ENCODE assay signal across 8 mouse cellular contexts in genomic region chr12:8673121-8673973, GRCm38 (mm10). TPM values are rescaled to one million over a fixed set of nuclear protein-coding genes. Genes with fewer than 3 reads are reported as not detected.
DNase-seq lines count a peak whose midpoint lies in the region; ATAC-seq and TF ChIP-seq lines count a peak whose summit lies in the region.

No protein-coding gene starts in this region.

- no peaks in the 10 kb centered on the region for H3K27me3 ChIP-seq in kidney, embryonic 14.5 days (ENCODE audit: control insufficient read depth, insufficient read depth, low read length)
- no peaks in the 10 kb centered on the region for H3K27me3 ChIP-seq in forebrain, postnatal 0 days (ENCODE audit: insufficient read depth, low read length)

- no peak; the same call in 1 of the 2 replicates for TF ChIP-seq CTCF in forebrain, postnatal 0 days (IDR thresholded peaks at IDR 0.05; ENCODE audit: low read depth)

- 42% methylated on average over 17 of the region's 17 CpGs for WGBS in kidney, embryonic 14.5 days
- 29% methylated on average over 17 of the region's 17 CpGs for WGBS in forebrain, postnatal 0 days
- 41% methylated on average over 17 of the region's 17 CpGs for WGBS in macrophage (ENCODE audit: missing documents)

- H3K79me2 ChIP-seq in macrophage (ENCODE audit: inconsistent target) = peaks cover 38% of the 10 kb centered on the region

- H3K4me2 ChIP-seq in kidney, embryonic 14.5 days (replicated peaks; ENCODE audit: low read depth, low read length) = peak overlapping the region; percentile 55
- H3K4me2 ChIP-seq in forebrain, postnatal 0 days (ENCODE audit: low read depth) = peak overlapping the region; percentile 55

- peak overlapping the region; percentile 90 for H3K4me3 ChIP-seq in kidney, embryonic 14.5 days (ENCODE audit: low read length)
- H3K4me3 ChIP-seq in forebrain, postnatal 0 days (ENCODE audit: low read depth, low read length) = peak overlapping the region; percentile 97
- H3K4me3 ChIP-seq in macrophage (ENCODE audit: inconsistent target) = peak overlapping the region; percentile 36

- peak overlapping the region; percentile 100 for H3K9ac ChIP-seq in kidney, embryonic 14.5 days (ENCODE audit: low read depth, low read length)
- peak overlapping the region; percentile 98 for H3K9ac ChIP-seq in forebrain, postnatal 0 days

- H3K36me3 ChIP-seq in kidney, embryonic 14.5 days (ENCODE audit: control insufficient read depth, insufficient read depth, low read length) = no peaks in the 10 kb centered on the region
- no peaks in the 10 kb centered on the region for H3K36me3 ChIP-seq in forebrain, postnatal 0 days (ENCODE audit: insufficient read depth)
- no peaks in the 10 kb centered on the region for H3K36me3 ChIP-seq in macrophage (ENCODE audit: inconsistent target)

- DNase-seq in kidney, postnatal 36 days = no peak
- DNase-seq in MN1 (ENCODE audit: low spot score) = peak; percentile 69
- no peak for DNase-seq in forebrain, postnatal 0 days
- no peak for DNase-seq in right cerebral cortex, postnatal 25 days
- DNase-seq in urinary bladder, postnatal 25 days (ENCODE audit: low spot score) = no peak
- no peak for DNase-seq in adrenal gland, postnatal 14 days

- no peaks in the 10 kb centered on the region for H3K9me3 ChIP-seq in kidney, embryonic 14.5 days (ENCODE audit: control insufficient read depth, low read length)
- no peaks in the 10 kb centered on the region for H3K9me3 ChIP-seq in forebrain, postnatal 0 days (ENCODE audit: low read length)

- peaks cover 13% of the 10 kb centered on the region for H3K4me1 ChIP-seq in kidney, embryonic 14.5 days (ENCODE audit: control insufficient read depth, insufficient read depth, low read length)
- peaks cover 20% of the 10 kb centered on the region for H3K4me1 ChIP-seq in forebrain, postnatal 0 days (ENCODE audit: insufficient read depth)

- peak overlapping the region; percentile 97 for H3K27ac ChIP-seq in kidney, embryonic 14.5 days (ENCODE audit: low read depth, low read length)
- peak overlapping the region; percentile 99 for H3K27ac ChIP-seq in forebrain, postnatal 0 days (ENCODE audit: low read depth, low read length)
- peak overlapping the region; percentile 70 for H3K27ac ChIP-seq in macrophage

- ATAC-seq in kidney, embryonic 14.5 days (ENCODE audit: low FRiP score, low TSS enrichment) = no peak
- ATAC-seq in forebrain, postnatal 0 days = peak; percentile 69

RNA-seq across cellular contexts. Expression of gene Pum2, which starts 0.6 kb away (rescaled TPM):
- 62.8 and 71.9 TPM in 2 replicates for polyA plus RNA-seq in kidney, embryonic 14.5 days (2014; fragmentation: Nextera tagmentation; extraction: Ambion mirVana)
- 103 and 133 TPM in 2 replicates for total RNA-seq in forebrain, postnatal 0 days (2014; rRNA removed)
- 29.8 and 37.2 TPM in 2 replicates for polyA plus RNA-seq in forebrain, postnatal 0 days (2015; fragmentation: Nextera tagmentation; extraction: Ambion mirVana)
- total RNA-seq in macrophage (2018; cell fraction: chromatin; rRNA removed) = 100 to 1,000 TPM; 102 to 213 (median 156) TPM
- total RNA-seq in macrophage (2018; cell fraction: cytosol; rRNA removed) = 100 to 1,000 TPM in 3 of 26 experiments, 10 to 100 TPM in 23; 78.7 to 145 (median 89.1) TPM
- 100 to 1,000 TPM in 23 of 26 experiments, 10 to 100 TPM in 3; 91.6 to 221 (median 127) TPM for total RNA-seq in macrophage (2018; cell fraction: nucleus; rRNA removed)
- polyA plus RNA-seq in macrophage (2018) = 61.0 to 80.1 TPM (median 72.2 TPM) in 3 replicates
- total RNA-seq in adrenal gland, postnatal 14 days (2021) = 136 and 152 TPM in 2 replicates

Comparison
In these comparisons a context has a peak if more than half of its experiments do, and no peak if none do; other contexts are left out.
1. H3K4me3 ChIP-seq: peak in every context shown above with its lines; median percentile 97 in forebrain, postnatal 0 days; 90 in kidney, embryonic 14.5 days; 36 in macrophage.